Mouse (Mus musculus) left cerebral cortex, adult 6 months (tissue): ENCODE measurements around the gene Gtdc1. TPM values are rescaled to one million over a fixed set of nuclear protein-coding genes. Genes with fewer than 3 reads are reported as not detected.

Experiments
- long read RNA-seq, 2 experiments: library from polyadenylated mRNA; unstranded; transcript quantifications; one replicate each; pipeline ENCODE4 v2.0.0; 2019 to 2020
- polyA plus RNA-seq: library from polyadenylated mRNA; unstranded; fragments of <200 nt; fragmentation: Nextera tagmentation; gene quantifications from 2 replicates; pipeline ENCODE4 v1.2.3, GENCODE M21; 2021

Gene Gtdc1
- polyA plus RNA-seq = 20.1 and 25.1 TPM in 2 replicates
- long read RNA-seq, experiment 1, transcript Gtdc1-207 (3 exons, 629 nt) = major isoform, 8 of 87 reads
- long read RNA-seq, experiment 1, partial matches to known transcripts = 41 of 87 reads
- long read RNA-seq, experiment 1, other reads (novel, unspliced or antisense) = 34 of 87 reads
- long read RNA-seq, experiment 2, partial matches to known transcripts = 16 of 30 reads
- long read RNA-seq, experiment 2, other reads (novel, unspliced or antisense) = 11 of 30 reads

DNA sequence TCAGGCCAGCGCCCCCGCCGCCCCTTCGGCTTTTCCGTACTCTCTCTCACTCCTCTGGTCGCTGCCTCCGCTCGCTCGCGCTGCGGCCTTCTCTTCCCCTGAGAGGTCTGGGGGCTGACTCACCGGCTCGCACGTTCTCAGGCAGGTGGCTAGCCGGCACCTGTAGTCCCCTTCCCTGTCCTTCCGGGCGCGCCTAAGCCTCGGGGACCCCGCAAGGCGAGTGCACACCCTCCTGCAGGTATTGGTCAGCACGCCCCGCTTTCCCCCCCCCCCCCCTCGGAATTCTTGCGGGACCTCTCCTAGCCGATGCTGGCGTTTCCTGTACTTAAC, at the start of gene Gtdc1:
Gene Gtdc1 (minus strand): TSS at position 176 of the 330 bp plus-strand sequence.

Other genes starting within 250 kb of the Gtdc1 start
- gene Zeb2, start 189.7 kb upstream of the Gtdc1 start, polyA plus RNA-seq = 37.5 and 47.1 TPM in 2 replicates